Mouse (Mus musculus): ENCODE data around the gene Alms1. TPM values are rescaled to one million over a fixed set of nuclear protein-coding genes. Genes with fewer than 3 reads are reported as not detected.
"Not testable (repeated sequence)": the region's sequence is repeated elsewhere in the genome, so short reads cannot be mapped to it uniquely, and the experiment has no call there.

The Alms1 gene
- total RNA-seq, 2 experiments from 2014 or later = 7.9 to 8.9 TPM

DNA sequence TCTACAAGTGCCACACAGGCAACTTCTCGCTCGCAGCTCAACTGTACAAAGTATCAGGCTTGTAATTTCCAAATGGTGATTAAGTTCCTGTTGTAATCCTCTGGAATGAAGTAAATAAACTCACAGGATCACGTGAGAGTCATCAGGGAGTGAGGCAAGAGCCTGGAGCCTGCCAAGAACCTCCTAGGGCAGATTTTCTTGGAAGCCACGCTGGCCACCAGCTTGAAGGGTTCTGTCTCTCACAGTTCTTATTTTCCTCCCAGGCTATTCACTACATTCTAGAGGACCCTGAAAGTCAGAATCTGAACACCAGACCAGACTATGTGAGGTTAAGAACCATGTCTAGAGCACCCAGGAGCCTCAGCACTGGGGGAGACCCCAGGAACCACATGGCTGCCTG is 114.6 kb downstream of the Alms1 start:
- DNase-seq (ENCODE audit: extremely low spot score in 1 of 2, low spot score in 2 of 2); intact Hi-C loops (cut with DNase I): not testable (repeated sequence)

DNA sequence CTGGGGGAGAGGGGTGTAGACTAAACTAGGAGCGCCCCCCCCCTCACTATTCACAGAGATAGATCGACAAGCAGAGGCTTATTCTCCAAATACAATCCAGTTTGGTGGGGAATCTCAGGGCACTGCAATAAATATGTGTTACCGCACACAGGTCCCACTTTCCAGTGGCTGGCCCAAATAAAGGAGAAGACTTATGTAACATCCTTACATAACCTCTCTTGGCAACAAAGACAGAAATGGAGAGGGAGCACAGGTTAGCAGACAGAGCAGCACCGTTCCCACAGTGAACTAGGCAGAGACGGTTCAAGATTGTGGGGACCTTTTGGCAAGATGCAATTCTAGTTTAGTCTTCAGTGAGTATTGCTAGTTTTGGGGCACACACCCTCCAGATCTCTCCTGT is 121.9 kb downstream of the Alms1 start:
- intact Hi-C loops (cut with DNase I); DNase-seq (ENCODE audit: extremely low spot score in 1 of 2, low spot score in 2 of 2): not testable (repeated sequence)

DNA sequence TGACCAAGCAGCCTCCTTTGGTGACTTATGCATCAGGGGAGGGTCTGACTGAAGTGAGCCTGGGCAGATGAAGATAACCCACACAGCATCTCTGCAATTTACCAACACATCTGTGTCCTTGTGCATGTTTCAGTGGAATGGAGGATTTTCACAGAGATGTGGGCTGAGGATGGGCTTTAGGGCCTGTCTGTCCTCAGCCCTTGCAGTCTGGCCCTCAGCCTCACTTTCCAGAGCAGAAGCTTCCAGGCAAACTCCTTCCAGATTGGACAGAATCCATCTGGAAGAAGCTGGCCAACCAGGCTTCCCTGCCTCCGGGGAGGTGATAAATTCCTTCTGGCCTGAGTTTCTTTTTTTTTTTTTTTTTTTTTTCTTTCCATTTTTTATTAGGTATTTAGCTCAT is 122.3 kb downstream of the Alms1 start:
- intact Hi-C loops (cut with DNase I); DNase-seq (ENCODE audit: extremely low spot score in 1 of 2, low spot score in 2 of 2): not testable (repeated sequence)

DNA sequence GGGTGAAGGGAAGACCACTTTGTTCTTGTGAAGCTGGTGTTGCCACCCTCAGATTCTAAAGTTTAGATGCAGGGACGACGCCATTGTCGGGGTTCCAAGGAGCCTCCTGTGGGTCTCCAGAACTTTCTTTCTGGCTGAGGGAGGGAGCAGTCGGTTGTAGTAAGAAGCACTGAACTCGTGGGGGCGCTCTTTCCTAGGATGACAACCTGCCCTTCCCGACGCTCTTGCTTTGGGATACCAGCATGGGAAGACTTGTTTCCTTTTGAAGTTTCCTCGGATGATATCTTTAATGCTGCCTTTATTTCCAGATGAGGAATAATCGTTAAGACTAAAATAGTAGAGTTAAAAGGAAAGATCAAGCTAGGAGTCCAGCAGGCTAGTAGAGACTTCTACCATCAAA is 125.8 kb downstream of the Alms1 start, which contains the start of gene Nat8f7:
TSS of gene Nat8f7 (minus strand) at position 101 of the 400 bp plus-strand sequence.
- DNase-seq (ENCODE audit: extremely low spot score in 1 of 2, low spot score in 2 of 2); intact Hi-C loops (cut with DNase I): not testable (repeated sequence)

Small RNAs within 50 kb of the gene (microRNA-seq; reads per million reads assigned to microRNA genes)
- gene Gm27317 = not detected

Other genes with a start within 250 kb of the Alms1 start
- 10 to 100 TPM; 56.9 to 57.5 TPM for gene Rab11fip5, start 212.9 kb upstream of the Alms1 start, total RNA-seq (2021)
- gene Noto, start 163.6 kb upstream of the Alms1 start, total RNA-seq (2021) = not detected
- gene Smyd5, start 155.5 kb upstream of the Alms1 start, total RNA-seq (2021) = 10 to 100 TPM; 45.7 to 47.7 TPM
- gene Cct7, start 136.0 kb upstream of the Alms1 start, total RNA-seq (2021) = 100 to 1,000 TPM; 245 to 257 TPM
- 10 to 100 TPM; 20.4 to 22.1 TPM for gene Pradc1, start 135.6 kb upstream of the Alms1 start, total RNA-seq (2021)
- 100 to 1,000 TPM; 113 to 114 TPM for gene Fbxo41, start 84.5 kb upstream of the Alms1 start, total RNA-seq (2021)
- 10 to 100 TPM; 31.2 to 33.6 TPM for gene Egr4, start 73.9 kb upstream of the Alms1 start, total RNA-seq (2021)
- 1 to 10 TPM in 1 of 2 experiments, under 1 TPM in 1; 0.47 to 1.0 TPM for gene Nat8f7, start 125.7 kb downstream of the Alms1 start, total RNA-seq (2021)
- under 1 TPM; 0.49 to 0.87 TPM for gene Nat8f3, start 178.2 kb downstream of the Alms1 start, total RNA-seq (2021)
- under 1 TPM; 0.63 to 0.73 TPM for gene Nat8f6, start 233.4 kb downstream of the Alms1 start, total RNA-seq (2021)
- 1 to 10 TPM in 1 of 2 experiments, under 1 TPM in 1; 0.73 to 1.4 TPM for gene Nat8f5, start 233.4 kb downstream of the Alms1 start, total RNA-seq (2021)
- 1 to 10 TPM; 1.4 to 1.9 TPM for gene Nat8, start 244.6 kb downstream of the Alms1 start, total RNA-seq (2021)

All from left cerebral cortex, postnatal 10 days (tissue).